Mouse (Mus musculus) erythroblast, embryonic 14.5 days (primary cell): Measurements from ENCODE around the gene Lrrc14b.

Experiments
- GATA1 ChIP-seq: IDR thresholded peaks from 2 replicates; pipeline ENCODE4 v1.6.1; 2012; ENCODE audit warnings: low read length, inconsistent platforms, mixed read lengths
- TAL1 ChIP-seq: IDR thresholded peaks from 3 replicates; pipeline ENCODE4 v1.6.1; 2012; ENCODE audit warnings: low read length, inconsistent platforms, mixed read lengths

GRCm38 (mm10) chr13:74356491-74356890 lies 7.3 kb downstream of the Lrrc14b start:
- TF ChIP-seq GATA1, result no peak
- no peak for TF ChIP-seq TAL1
